Mouse (Mus musculus) gastrocnemius, adult 18-20 months (tissue): ENCODE data around the gene Maats1. TPM values are rescaled to one million over a fixed set of nuclear protein-coding genes. Genes with fewer than 3 reads are reported as not detected.
"Not testable (repeated sequence)": the region's sequence is repeated elsewhere in the genome, so short reads cannot be mapped to it uniquely, and the experiment has no call there.

Source experiments
- DNase-seq: peaks from one replicate; pipeline ENCODE4 v3.0.0; 2021; ENCODE audit warnings: low spot score
- total RNA-seq, 2 experiments: library from RNA; stranded (reverse); gene quantifications; 2 replicates each; pipeline ENCODE4 v1.2.3; 2021

Maats1 gene
- total RNA-seq, 2 experiments from 2014 or later = not detected

- no peak for DNase-seq
Measured at GRCm38 (mm10) chr16:38348217-38348761, 6.3 kb upstream of the Maats1 start.

GRCm38 (mm10) chr16:38347588-38347987 is 5.6 kb upstream of the Maats1 start:
- no peak for DNase-seq

GRCm38 (mm10) chr16:38346529-38347325 is 4.8 kb upstream of the Maats1 start, which contains the start of the genes Cox17 and Gm21987:
Gene Cox17 (plus strand): TSS chr16:38346991.
Gene Gm21987 (plus strand): TSS chr16:38347040.
- DNase-seq = peak; percentile 96

- peak; percentile 39 for DNase-seq
Measured at GRCm38 (mm10) chr16:38344941-38345725, 3.2 kb upstream of the Maats1 start.

GRCm38 (mm10) chr16:38338077-38338476 is 3.9 kb downstream of the Maats1 start:
- DNase-seq = not testable (repeated sequence)

GRCm38 (mm10) chr16:38334431-38334830 is 7.5 kb downstream of the Maats1 start:
- no peak for DNase-seq

- DNase-seq = no peak
Measured at GRCm38 (mm10) chr16:38329340-38329739, 12.6 kb downstream of the Maats1 start.

- no peak for DNase-seq
Measured at GRCm38 (mm10) chr16:38326778-38327397, 15.1 kb downstream of the Maats1 start.

GRCm38 (mm10) chr16:38324311-38324710 is 17.6 kb downstream of the Maats1 start:
- DNase-seq = no peak

- DNase-seq = peak; percentile 16
Measured at GRCm38 (mm10) chr16:38321452-38321935, 20.4 kb downstream of the Maats1 start.

GRCm38 (mm10) chr16:38319087-38319486 is 22.9 kb downstream of the Maats1 start:
- no peak for DNase-seq

- DNase-seq = no peak
Measured at GRCm38 (mm10) chr16:38318492-38318891, 23.5 kb downstream of the Maats1 start.

- no peak for DNase-seq
Measured at GRCm38 (mm10) chr16:38308195-38308594, 33.7 kb downstream of the Maats1 start.

- DNase-seq = no peak
Measured at GRCm38 (mm10) chr16:38307651-38308050, 34.3 kb downstream of the Maats1 start.

GRCm38 (mm10) chr16:38307221-38307605 is 34.7 kb downstream of the Maats1 start:
- no peak for DNase-seq

- peak; percentile 5 for DNase-seq
Measured at GRCm38 (mm10) chr16:38306571-38307220, 35.2 kb downstream of the Maats1 start.

GRCm38 (mm10) chr16:38304460-38305194 is 37.3 kb downstream of the Maats1 start:
- DNase-seq = peak; percentile 17

- no peak for DNase-seq
Measured at GRCm38 (mm10) chr16:38302367-38302766, 39.6 kb downstream of the Maats1 start.

- DNase-seq = no peak
Measured at GRCm38 (mm10) chr16:38298410-38298809, 43.5 kb downstream of the Maats1 start.

GRCm38 (mm10) chr16:38295349-38295930 is 46.5 kb downstream of the Maats1 start:
- no peak for DNase-seq
